Mouse (Mus musculus): ENCODE results near the gene Clpx.
A peak's percentile ranks its signal among the peaks of the same experiment; 100 is the strongest.
"Not testable (repeated sequence)": the region's sequence is repeated elsewhere in the genome, so short reads cannot be mapped to it uniquely, and the experiment has no call there.

The Clpx gene

DNA sequence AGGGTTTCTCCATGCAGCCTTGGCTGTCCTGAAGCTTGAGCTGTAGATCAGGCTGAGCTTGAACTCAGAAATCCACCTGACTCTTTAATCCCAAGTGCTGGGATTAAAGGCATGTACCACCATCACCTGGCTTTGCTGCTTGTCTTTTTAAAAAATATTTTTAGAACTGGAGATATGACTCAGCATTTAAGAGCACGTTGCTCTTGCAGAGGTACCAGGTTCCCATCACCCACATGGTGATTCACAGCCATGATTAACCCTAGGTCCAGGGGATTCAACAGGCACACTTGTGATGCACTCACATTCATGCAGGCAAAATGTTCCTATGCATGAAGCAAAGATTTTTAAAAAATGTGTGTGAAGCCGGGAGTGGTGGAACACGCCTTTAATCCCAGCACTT, 1.6 kb upstream of the Clpx start:
- no peak for DNase-seq (ENCODE audit: low read depth)

DNA sequence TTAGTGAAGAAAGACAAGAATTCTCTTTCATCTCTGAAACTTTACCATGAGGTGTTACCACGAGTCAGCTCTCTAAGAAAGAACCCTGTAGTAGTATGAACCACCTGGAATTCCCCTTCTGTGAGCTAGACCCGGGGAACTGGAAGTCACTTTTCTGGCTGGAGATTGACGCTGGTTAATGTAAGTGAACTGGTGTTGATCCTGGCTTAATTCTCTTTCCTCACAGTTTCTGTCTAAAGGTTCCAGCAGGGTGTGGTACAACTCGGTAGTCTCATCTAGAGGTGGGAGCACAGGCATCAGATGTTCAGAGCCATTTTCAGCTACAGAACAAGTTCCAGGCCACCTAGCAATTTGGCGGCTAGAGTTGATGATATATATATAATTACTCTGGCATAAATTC, 941 bp upstream of the Clpx start:
- peak; percentile 21 for DNase-seq (ENCODE audit: low read depth)

DNA sequence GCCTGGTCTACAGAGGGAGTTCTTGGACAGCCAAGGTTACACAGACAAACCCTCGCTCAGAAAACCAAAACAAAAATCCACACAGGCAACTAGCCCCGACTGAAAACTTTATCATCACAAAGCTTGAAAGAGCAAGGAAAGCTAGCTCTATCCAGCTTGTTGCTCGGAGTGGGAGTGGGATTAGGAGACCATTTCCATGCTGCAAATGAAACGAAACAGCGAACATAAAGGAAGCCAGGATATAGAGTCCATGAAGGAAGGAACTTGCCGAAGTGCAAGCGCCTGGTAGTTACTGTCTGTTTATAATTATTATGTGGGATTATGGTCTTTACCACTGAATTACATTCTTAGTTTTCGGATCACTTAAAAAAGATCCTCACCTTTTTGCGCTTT, 484 bp upstream of the Clpx start:
- no peak for DNase-seq (ENCODE audit: low read depth)

DNA sequence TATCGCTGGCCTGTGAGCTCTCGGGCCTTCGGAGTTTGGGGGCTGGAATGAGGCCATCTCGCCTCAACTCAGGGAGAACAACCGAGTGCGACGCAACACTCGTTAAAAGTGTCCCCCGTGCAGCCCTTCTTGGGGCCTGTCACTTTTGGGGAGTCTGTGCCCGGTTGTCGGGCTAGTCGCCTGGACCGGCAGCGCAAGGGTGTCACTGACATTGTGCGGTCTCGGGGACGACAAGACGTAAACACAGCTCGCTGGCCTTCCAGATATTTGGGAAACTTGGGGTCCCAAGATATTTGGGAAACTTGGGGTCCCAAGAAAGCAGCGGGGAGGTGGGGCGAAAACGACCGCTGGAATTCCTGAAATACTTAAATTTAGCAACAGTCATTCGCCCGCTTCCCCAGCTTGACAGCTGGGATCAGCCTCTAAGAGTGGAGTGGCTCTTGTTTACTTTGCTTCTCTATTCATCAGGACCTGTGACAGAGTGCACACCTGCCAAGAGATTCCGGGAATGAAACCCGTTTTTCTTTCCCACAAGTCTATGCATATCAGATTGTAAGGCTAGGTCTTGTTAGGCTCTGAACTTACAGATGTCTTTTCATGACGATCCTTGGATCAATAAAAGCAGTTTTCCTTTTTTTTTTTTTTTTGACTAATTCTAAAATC, 787 bp downstream of the Clpx start:
- DNase-seq (ENCODE audit: low read depth), result peak; percentile 16

DNA sequence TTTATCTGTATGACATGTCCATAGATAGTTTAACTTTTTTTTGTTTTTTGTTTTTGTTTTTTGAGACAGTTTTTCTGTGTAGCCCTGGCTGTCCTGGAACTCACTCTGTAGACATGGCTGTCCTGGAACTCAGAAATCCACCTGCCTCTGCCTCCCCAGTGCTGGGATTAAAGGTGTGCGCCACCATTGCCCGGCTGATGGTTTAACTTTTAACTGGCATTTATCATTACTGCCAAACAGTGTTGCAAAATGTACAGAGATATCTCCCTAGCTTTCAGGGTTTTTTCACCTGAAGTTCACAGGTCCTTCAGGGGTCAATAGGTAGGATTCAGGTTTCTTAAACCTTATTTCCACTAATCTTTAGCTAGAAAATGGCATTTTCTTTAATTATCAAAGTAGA, 3.0 kb downstream of the Clpx start:
- DNase-seq (ENCODE audit: low read depth), result no peak

DNA sequence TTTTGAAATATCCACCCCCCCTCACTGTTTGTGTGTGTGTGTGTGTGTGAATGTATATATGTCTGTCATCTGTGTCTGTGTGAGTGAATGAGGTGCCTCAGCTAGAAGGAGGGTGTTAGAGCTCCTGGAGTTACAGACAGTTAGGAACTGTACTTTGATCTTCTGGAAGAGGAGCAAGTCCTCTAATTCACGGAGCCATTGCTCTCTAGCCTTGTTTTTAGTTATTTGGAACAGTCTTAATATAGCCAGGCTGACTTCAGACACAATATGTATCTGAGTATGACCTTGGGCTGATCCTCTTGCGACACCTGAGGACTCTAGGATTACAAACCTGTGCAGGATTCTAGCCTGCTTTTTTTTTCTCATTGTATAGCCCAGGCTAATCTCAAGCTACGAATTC, 4.7 kb downstream of the Clpx start:
- no peak for DNase-seq (ENCODE audit: low read depth)

DNA sequence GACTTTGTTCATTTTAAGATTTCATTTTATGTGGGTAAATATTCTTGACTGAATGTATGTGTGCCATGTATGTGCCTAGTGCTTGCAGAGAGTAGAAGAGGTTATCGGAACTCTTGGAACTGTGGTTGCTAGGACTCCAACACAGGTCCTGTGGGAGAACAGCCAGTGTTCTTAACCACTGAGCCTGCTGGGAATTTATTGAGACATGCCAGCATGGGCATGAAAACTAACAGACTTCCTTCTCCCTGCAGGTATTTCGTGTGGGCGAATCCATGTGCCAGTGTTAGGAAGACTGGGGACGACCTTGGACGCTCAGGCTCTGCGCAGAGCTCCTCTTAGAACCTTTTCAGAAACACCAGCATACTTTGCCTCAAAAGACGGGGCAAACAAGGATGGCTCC, 5.6 kb downstream of the Clpx start:
- no peak for DNase-seq (ENCODE audit: low read depth)

DNA sequence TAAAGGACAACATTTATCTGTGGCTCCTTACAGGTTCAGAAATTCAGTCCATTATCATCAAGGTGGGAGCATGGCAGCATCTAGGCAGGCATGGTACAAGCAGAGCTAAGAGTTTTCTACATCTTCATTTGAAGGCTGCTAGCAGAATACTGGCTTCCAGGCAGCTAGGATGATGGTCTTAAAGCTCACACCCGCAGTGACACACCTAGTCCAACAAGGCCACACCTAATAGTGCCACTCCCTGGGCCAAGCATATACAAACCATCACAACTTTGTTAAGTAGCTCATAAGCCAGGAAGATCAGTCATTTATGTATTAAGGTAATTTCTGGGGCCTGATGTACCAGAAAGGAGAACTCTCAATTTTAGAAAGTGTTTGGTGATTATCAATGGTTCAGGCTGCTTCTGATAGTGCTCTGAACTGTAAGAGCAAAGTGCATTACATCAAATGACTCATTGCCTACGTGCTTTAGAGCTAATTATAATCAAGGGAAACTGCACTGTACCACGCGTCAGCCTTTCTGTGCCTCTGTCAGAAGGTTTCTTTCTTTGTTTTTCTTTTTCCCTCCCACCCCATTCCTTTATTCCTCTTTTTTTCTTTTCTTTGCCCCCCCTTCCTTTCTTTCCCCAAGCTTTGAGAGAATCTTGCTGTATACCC, 8.4 kb downstream of the Clpx start:
- no peak for DNase-seq (ENCODE audit: low read depth)

DNA sequence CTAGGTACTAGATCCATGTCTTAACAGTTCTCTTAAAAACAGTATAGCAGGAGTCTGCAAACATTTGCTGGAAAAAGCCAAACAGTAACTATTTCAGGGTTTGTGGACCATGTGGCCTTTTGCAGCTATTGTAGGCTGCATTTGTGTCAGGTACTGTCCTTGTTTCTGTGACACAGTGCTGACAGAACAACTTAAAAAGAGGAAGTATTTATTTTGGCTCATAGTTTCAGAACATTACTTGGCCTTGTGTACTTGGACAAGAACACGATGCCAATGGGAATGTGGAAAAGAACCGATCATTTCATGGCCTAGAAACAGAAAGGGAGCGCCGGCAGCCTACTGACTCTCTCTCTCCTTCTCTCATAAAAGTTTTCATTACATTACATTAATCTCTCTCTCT, 9.5 kb downstream of the Clpx start:
- no peak for DNase-seq (ENCODE audit: low read depth)

DNA sequence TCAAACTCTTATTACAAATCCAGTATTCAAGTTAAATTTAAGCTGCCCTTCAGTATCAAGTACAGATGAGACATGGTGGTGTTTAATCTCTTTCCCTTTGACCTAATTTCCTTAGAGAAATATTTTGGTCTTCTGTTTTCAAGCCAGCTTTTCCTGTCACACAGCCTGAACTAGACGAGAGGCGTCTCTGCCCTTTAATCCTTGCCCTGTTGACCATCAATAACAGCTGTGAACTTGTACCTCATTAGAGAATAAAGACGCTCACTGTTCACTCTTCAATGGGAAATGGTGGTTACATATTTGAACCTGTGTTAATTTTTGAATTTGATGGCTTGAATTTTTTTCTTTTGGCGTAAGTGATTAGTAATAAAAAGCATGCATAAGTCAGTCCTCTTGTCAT, 10.2 kb downstream of the Clpx start:
- DNase-seq (ENCODE audit: low read depth), result no peak

DNA sequence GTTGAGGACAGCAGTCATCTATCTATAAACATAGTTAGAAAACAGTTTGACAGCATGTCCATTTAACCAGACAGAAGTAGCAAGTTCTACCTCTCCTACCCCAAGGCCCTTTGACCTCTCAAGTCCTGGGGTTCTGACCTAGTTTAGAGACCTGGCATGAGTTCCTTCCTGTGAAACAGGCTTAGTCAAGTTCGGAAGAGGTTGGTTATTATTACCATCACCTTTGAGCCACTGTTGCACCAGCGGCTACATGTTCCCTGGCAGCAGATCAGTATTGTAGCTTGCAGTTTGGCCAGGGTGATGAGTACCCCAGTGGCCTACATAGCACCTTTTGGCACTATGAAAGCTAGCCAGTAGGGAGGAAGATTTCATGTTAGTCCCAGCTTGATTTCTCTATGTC, 12.6 kb downstream of the Clpx start:
- no peak for DNase-seq (ENCODE audit: low read depth)

DNA sequence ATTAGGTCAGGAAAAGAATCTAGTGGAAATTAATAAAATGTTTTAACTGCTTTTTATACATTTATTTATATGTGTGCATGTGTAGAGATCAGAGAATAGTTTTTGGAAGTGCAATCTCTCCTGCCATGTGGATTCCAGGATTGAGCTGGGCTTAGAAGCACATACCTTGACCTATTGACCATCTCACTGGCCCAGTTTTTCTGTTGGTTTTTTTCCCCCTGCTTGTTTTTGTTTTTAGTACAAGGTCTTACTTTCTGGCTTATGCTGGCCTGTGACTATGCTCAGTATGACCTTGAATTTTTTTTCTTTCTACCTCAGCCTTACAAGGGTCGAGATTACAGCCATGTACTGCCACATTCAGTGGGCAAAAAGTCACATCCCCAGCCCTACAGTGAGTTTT, 14.0 kb downstream of the Clpx start:
- DNase-seq (ENCODE audit: low read depth), result no peak

DNA sequence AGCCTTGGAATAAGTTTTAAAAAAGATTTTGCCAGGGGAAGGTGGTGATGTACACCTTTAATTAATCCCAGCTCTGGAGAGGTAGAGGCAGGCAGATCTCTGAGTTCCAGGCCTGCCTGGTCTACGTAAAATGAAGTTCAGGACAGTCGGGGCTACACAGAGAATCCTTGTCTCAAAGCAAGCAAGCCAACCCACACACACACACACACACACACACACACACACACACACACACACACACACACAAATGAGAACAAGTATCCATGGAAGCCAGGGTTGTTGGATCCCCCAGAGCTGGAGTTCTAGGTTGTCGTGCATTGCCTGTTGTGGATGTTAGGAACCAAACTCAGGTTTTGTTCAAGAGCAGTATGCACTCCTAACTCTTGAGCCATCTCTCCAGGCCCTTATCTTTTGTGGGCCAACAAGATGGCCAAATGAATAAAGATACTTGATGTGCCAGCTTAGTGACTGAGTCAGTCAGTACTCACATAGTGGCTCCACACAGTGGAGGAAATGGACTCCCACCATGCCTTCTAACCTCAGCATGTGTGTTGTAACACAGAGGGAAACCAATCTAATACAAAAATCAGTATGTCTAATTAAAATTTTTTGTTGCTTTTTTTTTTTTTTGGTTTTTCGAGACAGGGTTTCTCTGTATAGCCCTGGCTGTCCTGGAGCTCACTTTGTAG, 18.8 kb downstream of the Clpx start:
- no peak for DNase-seq (ENCODE audit: low read depth)

DNA sequence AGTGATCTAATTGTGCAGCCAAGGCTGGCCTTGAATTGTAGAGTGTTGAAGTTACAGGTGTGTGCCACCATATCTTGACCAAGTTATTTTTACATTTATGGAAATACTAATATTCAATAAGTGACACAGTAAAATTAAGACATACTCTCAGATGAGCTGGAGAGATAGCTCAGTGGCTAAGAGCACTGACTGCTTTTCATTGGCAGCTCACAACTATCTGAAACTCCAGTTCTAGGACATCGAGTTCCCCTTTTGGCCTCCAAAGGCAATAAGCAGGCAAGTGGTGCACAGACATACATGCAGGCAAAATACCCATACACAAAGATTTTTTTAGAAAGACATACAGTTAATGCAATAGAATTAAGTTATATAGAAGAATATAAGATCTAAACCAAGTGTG, 19.8 kb downstream of the Clpx start:
- no peak for DNase-seq (ENCODE audit: low read depth)

DNA sequence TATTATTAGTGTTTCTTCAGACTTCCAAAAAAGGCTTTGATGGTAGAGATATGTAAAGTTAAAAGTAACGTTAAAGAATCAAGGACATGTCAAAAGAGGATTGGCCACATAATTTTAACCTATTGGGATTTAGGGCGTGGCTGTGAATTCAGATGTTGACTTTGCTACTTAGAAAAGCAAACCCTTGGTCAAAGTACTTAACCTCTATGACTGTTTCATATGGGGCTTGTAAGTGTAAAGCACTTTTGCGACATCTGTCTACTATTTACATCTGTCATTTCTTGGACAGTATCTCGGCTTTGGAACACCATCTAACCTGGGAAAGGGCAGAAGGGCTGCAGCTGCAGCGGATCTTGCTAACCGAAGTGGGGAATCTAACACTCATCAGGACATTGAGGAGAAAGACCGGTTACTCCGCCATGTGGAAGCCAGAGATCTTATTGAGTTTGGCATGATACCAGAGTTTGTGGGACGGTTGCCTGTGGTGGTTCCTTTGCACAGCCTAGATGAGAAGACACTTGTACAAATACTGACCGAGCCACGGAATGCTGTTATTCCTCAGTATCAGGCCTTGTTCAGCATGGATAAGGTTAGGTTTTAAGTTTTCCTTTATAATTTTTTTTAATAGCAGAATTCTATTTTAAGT, 28.3 kb downstream of the Clpx start:
- DNase-seq (ENCODE audit: low read depth), result no peak

DNA sequence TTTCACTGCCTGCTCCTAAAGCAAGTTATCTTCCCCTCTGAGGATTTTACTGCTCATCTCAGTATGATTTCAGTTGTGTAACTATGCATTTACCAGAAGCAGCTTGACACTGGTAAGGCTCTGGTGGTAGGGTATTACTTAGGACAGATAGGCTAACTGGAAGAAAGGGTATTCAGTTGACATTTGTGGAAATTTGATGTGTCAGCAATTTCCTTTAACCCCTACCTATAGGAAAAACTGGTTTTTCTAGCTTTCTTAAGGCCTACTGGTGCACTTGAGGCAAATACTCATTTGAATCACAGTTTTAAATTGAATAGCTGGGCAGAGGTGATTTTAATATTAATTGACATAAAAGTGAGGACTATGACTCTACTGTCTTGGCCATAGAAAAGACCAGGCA, 31.9 kb downstream of the Clpx start:
- no peak for DNase-seq (ENCODE audit: low read depth)

DNA sequence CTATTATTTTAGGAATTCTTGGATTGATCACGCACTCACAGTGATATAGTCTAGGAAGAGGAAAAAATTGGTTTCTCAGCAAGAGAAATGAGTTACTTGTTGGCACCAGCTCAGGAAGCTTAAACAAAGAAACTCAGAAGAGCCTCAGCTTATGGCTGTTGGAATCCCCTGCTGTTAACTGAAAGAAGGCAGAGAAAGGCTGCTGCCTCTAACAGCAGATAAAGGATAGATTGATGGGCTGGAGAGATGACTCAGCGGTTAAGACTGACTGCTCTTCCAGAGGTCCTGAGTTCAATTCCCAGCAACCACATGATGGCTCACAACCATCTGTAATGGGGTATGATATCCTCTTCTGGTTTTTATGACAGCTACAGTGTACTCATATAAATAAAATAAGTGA, 33.3 kb downstream of the Clpx start:
- DNase-seq (ENCODE audit: low read depth), result no peak

DNA sequence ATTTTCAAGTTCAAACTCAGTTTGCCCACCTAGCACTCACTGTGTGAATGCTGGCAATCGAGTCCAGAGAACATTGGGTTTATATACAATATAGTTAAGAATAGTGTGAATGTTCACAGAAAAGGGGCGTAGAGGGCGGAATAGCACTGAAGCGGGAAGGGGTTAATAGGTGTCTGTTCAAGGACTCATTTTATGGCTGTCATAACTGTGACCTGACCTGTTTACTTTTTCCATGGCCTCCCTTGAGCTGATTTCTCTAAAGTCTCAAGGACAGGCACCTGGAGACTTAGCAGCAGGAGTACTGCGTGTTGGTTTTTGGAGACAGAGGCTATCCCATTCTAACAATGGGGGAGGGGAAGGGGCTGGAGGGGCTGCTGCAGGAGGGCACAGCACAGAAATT, 39.9 kb downstream of the Clpx start:
- no peak for DNase-seq (ENCODE audit: low read depth)

DNA sequence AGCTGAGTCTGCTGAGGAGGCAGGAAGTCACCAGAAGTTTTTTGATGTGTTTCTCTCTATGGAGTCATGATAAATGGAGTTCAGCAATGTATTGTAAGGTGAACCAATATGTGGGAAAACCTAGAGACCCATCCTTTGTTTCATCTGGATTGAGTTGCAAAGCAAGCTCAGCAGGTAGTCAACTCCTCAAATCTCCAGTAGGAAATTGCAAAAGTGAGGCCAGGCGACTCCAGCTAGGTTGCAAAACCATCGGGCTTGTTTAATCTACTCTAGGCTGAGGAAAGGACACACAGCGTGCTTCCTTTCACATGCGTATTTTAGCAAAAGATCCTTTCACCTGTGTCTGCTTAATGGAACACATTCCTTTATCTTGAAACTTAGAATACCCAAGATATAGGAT, 45.1 kb downstream of the Clpx start:
- no peak for DNase-seq (ENCODE audit: low read depth)

DNA sequence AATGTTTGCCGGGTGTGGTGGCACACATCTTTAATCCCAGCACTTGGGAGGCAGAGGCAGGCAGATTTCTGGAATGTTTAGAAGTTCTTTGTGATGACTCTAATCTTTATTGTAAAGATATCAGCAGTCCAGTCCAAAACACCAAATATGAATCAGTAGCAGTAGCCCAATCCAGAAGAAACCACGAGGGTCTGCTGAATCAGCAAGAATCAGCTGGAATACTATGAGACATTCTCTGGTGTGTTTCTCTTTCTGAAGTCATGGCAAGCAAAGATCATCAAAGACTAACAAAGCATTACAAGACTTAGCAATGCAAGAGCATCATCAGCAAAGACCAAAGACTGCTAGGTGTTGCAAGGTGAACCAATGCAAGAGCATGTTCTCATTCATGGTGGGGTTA, 46.4 kb downstream of the Clpx start:
- no peak for DNase-seq (ENCODE audit: low read depth)

DNA sequence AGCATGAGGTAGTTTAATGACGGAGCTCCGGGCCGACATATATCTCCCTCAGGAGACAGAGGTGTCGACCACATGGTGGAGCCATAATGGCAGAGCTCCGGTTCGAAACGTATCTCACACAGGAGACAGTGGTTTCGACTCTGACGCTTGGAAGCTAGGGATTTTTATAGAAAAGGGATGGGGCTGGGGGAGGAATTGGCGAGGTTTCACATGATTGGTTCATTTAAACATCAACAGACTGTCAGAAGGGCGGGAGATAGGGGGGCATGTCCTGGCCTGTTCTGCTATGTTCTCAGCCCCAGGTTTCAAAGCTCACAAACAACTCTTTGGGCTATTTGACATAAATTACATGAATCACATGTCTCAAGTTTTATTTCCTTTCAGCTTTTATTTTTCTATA, 51.4 kb downstream of the Clpx start:
- DNase-seq (ENCODE audit: low read depth), result not testable (repeated sequence)

DNA sequence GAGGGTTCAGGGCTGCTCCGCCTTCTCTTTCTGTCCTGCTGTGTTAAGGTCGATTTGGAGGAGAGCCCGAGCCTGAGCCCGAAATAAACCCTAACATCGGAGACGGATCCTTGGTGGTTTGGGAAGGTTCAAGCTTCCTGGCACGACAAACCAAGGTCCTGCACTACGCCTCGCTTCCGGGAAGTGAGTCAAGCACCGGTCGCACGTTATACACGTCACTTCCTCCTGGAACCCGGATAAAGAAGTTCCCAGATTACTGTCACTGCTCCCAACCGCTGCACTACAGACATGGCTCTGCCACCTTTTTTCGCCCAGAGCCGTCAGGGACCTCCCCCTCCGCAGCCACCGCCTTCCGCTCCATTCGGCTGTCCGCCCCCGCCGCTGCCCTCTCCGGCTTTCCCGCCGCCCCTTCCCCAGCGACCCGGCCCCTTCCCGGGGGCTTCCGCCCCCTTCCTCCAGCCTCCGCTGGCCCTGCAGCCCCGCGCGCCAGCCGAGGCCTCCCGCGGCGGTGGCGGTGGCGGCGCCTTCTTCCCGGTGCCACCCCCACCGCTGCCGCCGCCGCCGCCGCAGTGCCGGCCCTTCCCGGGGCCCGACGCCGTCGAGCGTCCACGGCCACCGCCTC, 51.9 kb downstream of the Clpx start, which contains the start of gene Pdcd7:
Gene Pdcd7, plus strand, starts transcription at position 251 of the 622 bp plus-strand sequence.
- DNase-seq (ENCODE audit: low read depth), result peak; percentile 84

Data from fibroblast of lung, adult 2 months (primary cell).